Mouse (Mus musculus) heart, postnatal 0 days (tissue): Measurements from ENCODE around the gene Nfia.

ENCODE experiments used
- CTCF ChIP-seq: IDR thresholded peaks from 2 replicates; pipeline ENCODE4 v1.5.1; 2016; ENCODE audit warnings: antibody characterized with exemption, control low read depth, low read depth
- EP300 ChIP-seq: IDR thresholded peaks from 2 replicates; pipeline ENCODE4 v1.6.1; 2016; ENCODE audit warnings: antibody characterized with exemption, low read depth

- TF ChIP-seq CTCF (no peak), EP300 (no peak)
These were observed 37.2 kb downstream of the Nfia start for GRCm38 (mm10) chr4:97809582-97810295.
